Mouse (Mus musculus): ENCODE measurements around the gene Olfr802.

Gene Olfr802

GRCm38 (mm10) chr10:129688069-129688468 lies at the start of gene Olfr802:
TSS of gene Olfr802 (minus strand) at chr10:129688169.
- no peak for DNase-seq (ENCODE audit: low read depth, low spot score)

- no peak for DNase-seq (ENCODE audit: low read depth, low spot score)
Measured at GRCm38 (mm10) chr10:129729275-129729674, 41.3 kb upstream of the Olfr802 start, which contains the start of gene Olfr805. TSS of gene Olfr805 (minus strand) at chr10:129729375.

GRCm38 (mm10) chr10:129702910-129703309 lies 14.9 kb upstream of the Olfr802 start, which contains the start of gene Olfr804:
TSS of gene Olfr804 (plus strand) at chr10:129703210.
- no peak for DNase-seq (ENCODE audit: low read depth, low spot score)

GRCm38 (mm10) chr10:129694186-129694585 lies 6.2 kb upstream of the Olfr802 start, which contains the start of gene Olfr803:
TSS of gene Olfr803 (minus strand) at chr10:129694286.
- DNase-seq (ENCODE audit: low read depth, low spot score), result no peak

- no peak for DNase-seq (ENCODE audit: low read depth, low spot score)
Measured at GRCm38 (mm10) chr10:129673765-129674164, 14.2 kb downstream of the Olfr802 start, which contains the start of gene Olfr801. TSS of gene Olfr801 (minus strand) at chr10:129673865.

DNA sequence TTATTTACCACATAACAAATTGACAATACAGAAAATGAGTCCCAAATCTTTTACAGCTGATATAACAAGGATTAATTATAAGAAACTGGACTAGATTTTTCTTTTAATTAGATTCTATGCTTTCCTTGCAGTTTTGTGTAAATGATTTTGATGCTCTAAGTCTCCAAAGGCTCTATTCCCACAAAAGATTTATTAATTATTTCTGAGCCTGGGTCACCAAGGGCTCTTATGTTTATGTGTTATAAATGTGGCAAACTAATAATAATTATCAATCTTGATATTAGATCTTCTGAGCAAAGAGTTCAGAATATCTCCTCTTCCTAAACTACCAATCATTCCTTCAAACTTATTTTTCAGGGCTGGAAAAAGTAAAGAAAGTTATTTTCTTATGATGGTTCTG lies 30.6 kb downstream of the Olfr802 start, which contains the start of gene Olfr800:
TSS of gene Olfr800 (plus strand) at position 301 of the 400 bp plus-strand sequence.
- DNase-seq (ENCODE audit: low read depth, low spot score), result no peak

GRCm38 (mm10) chr10:129651763-129652162 lies 36.2 kb downstream of the Olfr802 start:
- no peak for DNase-seq (ENCODE audit: low read depth, low spot score)

DNA sequence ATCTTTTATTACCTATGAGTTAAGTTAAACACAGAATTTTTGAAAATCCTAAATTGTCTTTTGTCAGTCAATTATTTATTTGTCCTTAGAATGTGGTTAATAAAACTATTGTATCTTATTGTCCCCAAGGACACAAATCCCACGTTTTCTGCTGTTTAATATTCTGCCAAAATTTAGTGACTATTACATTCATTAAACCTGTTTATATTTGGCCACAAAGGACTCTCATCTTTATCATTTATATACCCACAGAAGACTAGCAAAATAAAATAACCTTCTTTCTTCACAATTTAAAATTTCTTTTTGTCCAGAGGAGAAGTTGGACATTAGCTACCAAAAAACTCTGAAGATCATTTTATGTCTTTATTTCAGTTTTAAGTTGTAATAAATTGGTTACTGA lies 50.8 kb downstream of the Olfr802 start, which contains the start of gene Olfr799:
TSS of gene Olfr799 (plus strand) at position 301 of the 400 bp plus-strand sequence.
- no peak for DNase-seq (ENCODE audit: low read depth, low spot score)

DNA sequence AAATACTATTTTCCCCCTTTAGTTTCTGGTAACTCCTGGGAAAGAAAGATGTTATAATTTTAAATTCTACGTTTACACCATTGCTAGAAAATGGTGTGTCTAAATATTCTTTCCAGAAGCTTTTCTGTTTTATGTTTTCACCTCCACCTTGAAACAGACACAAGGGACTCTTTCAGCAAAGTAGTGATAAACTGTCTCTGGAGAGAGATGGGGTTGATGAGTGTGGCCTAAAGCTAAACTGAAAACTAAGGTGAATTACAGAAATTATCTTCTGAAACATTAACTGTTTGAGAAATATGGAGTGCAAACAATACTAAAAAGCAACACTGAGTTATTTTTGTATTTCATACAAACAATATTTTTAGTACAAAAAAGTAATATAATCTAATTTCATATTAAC lies 60.1 kb downstream of the Olfr802 start, which contains the start of gene Olfr798:
TSS of gene Olfr798 (minus strand) at position 101 of the 400 bp plus-strand sequence.
- no peak for DNase-seq (ENCODE audit: low read depth, low spot score)
